Mouse (Mus musculus): Measurements from ENCODE around the gene Zfp667.
"Not testable (repeated sequence)": the region's sequence is repeated elsewhere in the genome, so short reads cannot be mapped to it uniquely, and the experiment has no call there.

Gene Zfp667

GRCm38 (mm10) chr7:6300796-6301195 lies 14.4 kb downstream of the Zfp667 start:
- not testable (repeated sequence) for DNase-seq (ENCODE audit: low read depth, low spot score)

GRCm38 (mm10) chr7:6330458-6331232 lies 44.3 kb downstream of the Zfp667 start:
- no peak for DNase-seq (ENCODE audit: low read depth, low spot score)

GRCm38 (mm10) chr7:6331233-6331956 lies 45.0 kb downstream of the Zfp667 start, which contains the start of gene Zfp583:
Gene Zfp583, minus strand, starts transcription at chr7:6331285.
- no peak for DNase-seq (ENCODE audit: low read depth, low spot score)

GRCm38 (mm10) chr7:6339865-6340264 lies 53.5 kb downstream of the Zfp667 start:
- DNase-seq (ENCODE audit: low read depth, low spot score) = no peak

GRCm38 (mm10) chr7:6343501-6344071 lies 57.2 kb downstream of the Zfp667 start, which contains the start of gene Gm3854:
Gene Gm3854, plus strand, starts transcription at chr7:6343759.
- no peak for DNase-seq (ENCODE audit: low read depth, low spot score)

GRCm38 (mm10) chr7:6344124-6344523 lies 57.7 kb downstream of the Zfp667 start:
- no peak for DNase-seq (ENCODE audit: low read depth, low spot score)

All from A20 (cell line).